Mouse (Mus musculus) forebrain, embryonic 12.5 days (tissue): ENCODE results near the gene Spint2. TPM values are rescaled to one million over a fixed set of nuclear protein-coding genes. Genes with fewer than 3 reads are reported as not detected.

Source experiments
- ATAC-seq: fragments of 200-750 bp; cut with Nextera tagmentation; 2 replicates; pipeline ENCODE4 v1.8.0; 2017; ENCODE audit warnings: moderate TSS enrichment; ENCODE audit not compliant: low FRiP score
- H3K27ac ChIP-seq: fragments of 300-500 bp; sonication (generic); 2 replicates; pipeline ENCODE4 v1.5.1; 2016; ENCODE audit warnings: mild to moderate bottlenecking
- H3K27me3 ChIP-seq: fragments of 300-500 bp; sonication (generic); 2 replicates; pipeline ENCODE4 v1.6.1; 2016; ENCODE audit warnings: mild to moderate bottlenecking
- H3K36me3 ChIP-seq: fragments of 300-500 bp; sonication (generic); replicated peaks from 2 replicates; pipeline ENCODE4 v1.6.1; 2016; ENCODE audit warnings: mild to moderate bottlenecking
- H3K4me1 ChIP-seq: fragments of 300-500 bp; sonication (generic); 2 replicates; pipeline ENCODE4 v1.6.1; 2016
- H3K4me2 ChIP-seq: fragments of 300-500 bp; sonication (generic); 2 replicates; pipeline ENCODE4 v1.6.1; 2016; ENCODE audit warnings: mild to moderate bottlenecking, moderate library complexity
- H3K4me3 ChIP-seq: fragments of 300-500 bp; sonication (generic); replicated peaks from 2 replicates; pipeline ENCODE4 v1.5.1; 2016; ENCODE audit warnings: mild to moderate bottlenecking
- H3K9ac ChIP-seq: fragments of 300-500 bp; sonication (generic); 2 replicates; pipeline ENCODE4 v1.6.1; 2016; ENCODE audit warnings: mild to moderate bottlenecking
- H3K9me3 ChIP-seq: fragments of 300-500 bp; sonication (generic); 2 replicates; pipeline ENCODE4 v1.6.1; 2016
- WGBS: fragments of 180-500 bp; shearing (Covaris S2); methylation state at CpG from one replicate; pipeline ENCODE4 v1.1.7; 2016; 5-methylcytosine and 5-hydroxymethylcytosine counted together
- polyA plus RNA-seq: library from polyadenylated mRNA; unstranded; fragments of >200 nt; fragmentation: Nextera tagmentation; extraction: Ambion mirVana; gene quantifications from 2 replicates; pipeline ENCODE4 v1.2.1, GENCODE M21; 2016

Gene Spint2
- polyA plus RNA-seq, 1 experiment from 2014 or later, result 42.2 TPM

DNA sequence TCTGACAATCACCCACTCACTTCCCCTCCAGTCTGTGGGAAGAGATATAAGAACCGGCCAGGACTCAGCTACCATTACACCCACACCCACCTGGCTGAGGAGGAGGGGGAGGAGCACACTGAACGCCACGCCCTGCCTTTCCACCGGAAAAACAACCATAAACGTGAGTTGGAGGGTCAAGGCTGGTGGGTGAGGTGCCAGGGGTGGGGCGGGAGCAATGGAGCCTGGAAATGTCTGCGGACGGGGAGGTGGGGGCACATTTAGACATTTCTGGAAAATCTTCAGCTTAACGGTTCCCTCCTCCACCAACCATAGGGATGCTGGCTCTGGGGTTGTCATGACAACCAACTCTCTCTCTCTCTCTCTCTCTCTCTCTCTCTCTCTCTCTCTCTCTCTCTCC is 31.3 kb upstream of the Spint2 start:
- ATAC-seq, result no peak
- Histone ChIP-seq H3K4me2 (peak overlapping the region; percentile 29), H3K36me3 (peaks cover 58% of the 10 kb centered on the region), H3K27me3 (no peaks in the 10 kb centered on the region), H3K4me3 (no peak overlapping the region), H3K9ac (0 out of 2 replicates have a peak overlapping the region, but pooled peaks have one; percentile 21), H3K4me1 (peaks cover 88% of the 10 kb centered on the region), H3K9me3 (no peaks in the 10 kb centered on the region), H3K27ac (peak overlapping the region; percentile 61)
- 22% methylated on average over 9 of the region's 9 CpGs for WGBS

DNA sequence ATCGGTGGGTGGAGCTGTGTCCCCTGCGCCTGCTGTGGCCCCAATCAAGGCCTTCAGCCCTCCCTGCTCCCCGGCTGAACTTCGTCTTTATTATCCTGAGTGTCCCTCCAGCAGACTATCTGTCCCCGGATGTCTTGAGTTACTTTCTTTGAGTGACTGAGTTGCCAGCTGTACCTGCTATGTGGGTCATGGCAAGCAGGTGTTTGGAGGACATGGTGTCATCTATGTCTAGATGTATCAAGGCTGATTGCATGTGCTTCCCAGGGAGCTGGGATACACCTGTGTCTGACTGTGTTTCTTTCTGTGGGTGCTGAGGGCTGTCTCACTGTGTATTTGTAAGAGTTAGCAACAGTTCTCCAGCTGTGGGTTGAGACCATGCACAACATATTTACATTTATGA is 28.0 kb upstream of the Spint2 start:
- H3K4me1 ChIP-seq, result peaks cover 86% of the 10 kb centered on the region
- H3K4me3 ChIP-seq, result peak overlapping the region; percentile 77
- peaks cover 43% of the 10 kb centered on the region for H3K36me3 ChIP-seq
- 10% methylated on average over 5 of the region's 5 CpGs for WGBS
- peak overlapping the region; percentile 94 for H3K4me2 ChIP-seq
- no peaks in the 10 kb centered on the region for H3K9me3 ChIP-seq
- peak overlapping the region; percentile 78 for H3K9ac ChIP-seq
- no peak for ATAC-seq
- peak overlapping the region; percentile 70; the same call in 1 of the 2 replicates for H3K27ac ChIP-seq
- H3K27me3 ChIP-seq, result no peaks in the 10 kb centered on the region

DNA sequence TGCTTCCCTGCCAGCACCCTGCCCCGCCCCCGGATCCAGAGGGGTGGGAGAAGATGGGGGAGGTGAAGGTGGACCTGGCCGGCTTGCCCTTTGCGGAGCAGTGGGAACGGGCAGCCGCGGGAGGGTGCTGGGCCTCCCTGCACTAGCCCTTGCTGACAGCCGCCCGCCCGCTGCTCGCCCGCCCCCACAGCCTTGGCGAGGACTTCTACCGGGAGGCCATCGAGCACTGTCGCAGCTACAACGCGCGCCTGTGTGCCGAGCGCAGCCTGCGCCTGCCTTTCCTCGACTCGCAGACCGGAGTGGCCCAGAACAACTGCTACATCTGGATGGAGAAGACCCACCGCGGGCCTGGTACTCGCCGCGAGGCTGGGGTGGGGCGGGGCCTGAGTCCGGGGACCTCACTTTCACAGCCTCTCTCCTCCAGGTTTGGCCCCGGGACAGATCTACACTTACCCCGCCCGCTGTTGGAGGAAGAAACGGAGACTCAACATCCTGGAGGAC is 27.6 kb upstream of the Spint2 start:
- no peaks in the 10 kb centered on the region for H3K27me3 ChIP-seq
- under 1% methylated on average over 36 of the region's 36 CpGs for WGBS
- no peak for ATAC-seq
- peak overlapping the region; percentile 78 for H3K9ac ChIP-seq
- peak overlapping the region; percentile 70 for H3K27ac ChIP-seq
- H3K9me3 ChIP-seq, result no peaks in the 10 kb centered on the region
- peak overlapping the region; percentile 94 for H3K4me2 ChIP-seq
- peaks cover 39% of the 10 kb centered on the region for H3K36me3 ChIP-seq
- H3K4me1 ChIP-seq, result peaks cover 86% of the 10 kb centered on the region
- H3K4me3 ChIP-seq, result peak overlapping the region; percentile 77

DNA sequence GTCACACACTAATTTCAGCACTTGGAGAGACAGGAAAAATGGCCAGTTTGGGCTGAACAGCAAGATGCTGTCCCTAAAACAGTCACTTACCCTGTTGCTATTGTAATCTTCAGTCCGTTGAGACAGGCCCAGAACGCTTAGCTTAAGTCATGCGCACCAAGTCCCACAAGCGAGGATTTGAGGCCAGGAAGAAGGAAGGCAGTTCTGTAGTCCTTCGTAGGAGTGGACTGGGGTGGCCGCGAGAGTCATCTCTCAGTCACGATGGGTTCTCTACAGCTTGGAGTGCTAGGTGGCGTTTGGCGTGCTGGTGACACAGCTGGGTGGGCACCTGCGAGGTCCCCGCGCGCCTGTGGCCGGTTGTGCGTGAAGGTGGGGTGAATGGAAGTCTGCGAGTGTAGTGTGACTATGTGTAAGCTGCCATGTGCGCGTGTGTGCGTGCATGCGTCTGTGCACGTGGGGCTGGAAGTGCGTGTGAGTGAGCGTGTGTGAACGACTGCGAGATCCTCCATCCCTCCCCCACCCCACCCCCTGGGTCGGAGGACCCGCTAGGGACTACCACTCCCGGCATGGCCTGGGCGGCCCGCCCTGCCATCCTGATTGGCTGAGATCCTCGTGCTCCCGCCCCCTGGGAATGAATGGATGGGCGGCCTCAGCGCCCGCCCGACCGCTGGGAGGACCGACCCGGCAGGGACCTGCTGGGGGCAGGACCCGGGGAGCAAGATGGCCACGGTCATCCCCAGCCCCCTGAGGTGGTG is 25.8 kb upstream of the Spint2 start:
- peak; percentile 74 for ATAC-seq
- Histone ChIP-seq H3K9me3 (no peaks in the 10 kb centered on the region), H3K4me3 (peak overlapping the region; percentile 77), H3K36me3 (peaks cover 28% of the 10 kb centered on the region), H3K27me3 (no peaks in the 10 kb centered on the region), H3K9ac (peak overlapping the region; percentile 78), H3K27ac (peak overlapping the region; percentile 90), H3K4me1 (peaks cover 70% of the 10 kb centered on the region), H3K4me2 (peak overlapping the region; percentile 94)
- WGBS, result 1% methylated on average over 42 of the region's 42 CpGs

DNA sequence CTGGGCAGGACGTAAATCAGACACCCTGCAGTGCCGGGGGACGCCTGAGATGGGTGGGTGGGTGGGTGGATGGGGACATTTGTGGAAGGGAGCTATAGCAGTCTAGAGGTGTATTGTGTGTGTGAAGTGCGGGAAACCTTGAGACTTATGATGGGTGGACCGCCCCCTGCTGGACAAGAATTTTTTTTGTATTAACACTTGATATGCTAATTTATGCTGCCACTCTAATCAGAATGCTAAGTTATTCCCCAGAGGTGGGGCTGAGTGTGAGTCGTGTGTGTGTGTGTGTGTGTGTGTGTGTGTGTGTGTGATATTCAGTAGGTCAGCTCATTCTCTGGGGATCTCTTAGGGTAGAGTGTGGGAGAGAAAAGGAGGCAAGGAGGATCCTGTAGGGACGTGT is 24.9 kb upstream of the Spint2 start:
- Histone ChIP-seq H3K4me1 (peaks cover 65% of the 10 kb centered on the region), H3K27ac (peak overlapping the region; percentile 90), H3K27me3 (no peaks in the 10 kb centered on the region), H3K4me2 (peak overlapping the region; percentile 94), H3K36me3 (peaks cover 19% of the 10 kb centered on the region), H3K4me3 (peak overlapping the region; percentile 77), H3K9ac (peak overlapping the region; percentile 88; the same call in 1 of the 2 replicates), H3K9me3 (no peaks in the 10 kb centered on the region)
- 14% methylated on average over 7 of the region's 7 CpGs for WGBS
- ATAC-seq, result no peak

DNA sequence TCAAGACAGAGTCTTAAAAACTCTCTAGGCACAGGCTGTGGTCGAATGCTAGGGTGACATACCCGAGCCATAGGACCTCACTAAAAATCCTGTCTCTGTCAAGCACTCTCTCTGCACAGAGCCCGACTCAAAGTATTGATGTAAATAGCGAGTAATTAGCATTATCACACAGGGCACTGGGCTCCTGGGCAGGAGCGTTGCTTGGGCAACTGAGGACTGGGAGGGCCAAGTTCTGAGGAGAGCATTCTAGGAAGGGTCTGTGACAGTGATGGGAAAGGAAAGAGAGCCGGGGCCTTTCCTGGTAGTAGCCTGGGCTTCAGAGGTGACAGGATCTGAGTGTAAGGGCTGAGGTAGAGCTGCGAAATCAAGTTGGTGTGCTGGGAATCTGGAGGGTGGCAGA is 24.4 kb upstream of the Spint2 start:
- ATAC-seq, result no peak
- Histone ChIP-seq H3K36me3 (peaks cover 14% of the 10 kb centered on the region), H3K4me3 (peak overlapping the region; percentile 77), H3K27me3 (no peaks in the 10 kb centered on the region), H3K4me1 (peaks cover 65% of the 10 kb centered on the region), H3K9ac (peak overlapping the region; percentile 88), H3K9me3 (no peaks in the 10 kb centered on the region), H3K27ac (peak overlapping the region; percentile 90), H3K4me2 (peak overlapping the region; percentile 94)
- 15% methylated on average over 7 of the region's 7 CpGs for WGBS

DNA sequence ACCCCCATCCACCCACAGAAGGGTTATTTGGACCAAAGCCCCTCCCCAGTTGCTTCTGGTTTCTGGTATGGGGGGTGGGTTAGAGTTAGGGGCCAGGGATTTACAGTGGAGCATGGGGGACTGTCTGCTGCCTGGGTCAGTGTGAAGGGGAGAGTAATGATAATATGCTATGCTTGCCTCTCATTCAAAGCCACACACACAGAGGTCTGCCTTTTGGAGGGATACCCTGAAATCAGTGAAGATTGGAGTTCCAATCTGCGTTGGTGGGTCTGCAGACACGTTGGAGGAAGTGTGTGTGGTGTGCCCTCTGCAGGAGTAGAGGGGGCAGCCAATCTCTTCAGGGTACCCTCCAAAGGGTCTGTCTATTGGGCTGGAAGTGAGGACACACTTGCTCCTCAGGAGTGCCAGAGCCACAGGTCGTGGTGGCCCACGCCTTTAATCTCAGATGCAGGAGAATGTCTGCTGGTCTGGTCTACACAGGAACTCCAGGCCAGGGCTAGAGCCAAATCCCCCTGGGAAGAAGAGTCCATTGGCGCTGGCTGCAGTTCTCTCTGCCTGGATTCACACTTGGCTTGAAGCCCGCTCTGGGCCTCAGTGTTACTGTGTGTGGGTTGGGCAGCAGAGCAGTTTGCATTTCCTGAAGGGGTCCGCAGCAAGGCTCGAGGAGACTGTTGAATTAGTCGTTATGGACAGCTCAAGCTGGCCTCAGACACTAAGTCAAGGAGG is 23.7 kb upstream of the Spint2 start:
- no peak for ATAC-seq
- peak overlapping the region; percentile 90 for H3K27ac ChIP-seq
- H3K4me3 ChIP-seq, result peak overlapping the region; percentile 77
- no peaks in the 10 kb centered on the region for H3K27me3 ChIP-seq
- peaks cover 62% of the 10 kb centered on the region for H3K4me1 ChIP-seq
- no peaks in the 10 kb centered on the region for H3K9me3 ChIP-seq
- peaks cover 7% of the 10 kb centered on the region; the same call in 1 of the 2 replicates for H3K36me3 ChIP-seq
- peak overlapping the region; percentile 88 for H3K9ac ChIP-seq
- WGBS, result 15% methylated on average over 9 of the region's 9 CpGs
- peak overlapping the region; percentile 94 for H3K4me2 ChIP-seq

DNA sequence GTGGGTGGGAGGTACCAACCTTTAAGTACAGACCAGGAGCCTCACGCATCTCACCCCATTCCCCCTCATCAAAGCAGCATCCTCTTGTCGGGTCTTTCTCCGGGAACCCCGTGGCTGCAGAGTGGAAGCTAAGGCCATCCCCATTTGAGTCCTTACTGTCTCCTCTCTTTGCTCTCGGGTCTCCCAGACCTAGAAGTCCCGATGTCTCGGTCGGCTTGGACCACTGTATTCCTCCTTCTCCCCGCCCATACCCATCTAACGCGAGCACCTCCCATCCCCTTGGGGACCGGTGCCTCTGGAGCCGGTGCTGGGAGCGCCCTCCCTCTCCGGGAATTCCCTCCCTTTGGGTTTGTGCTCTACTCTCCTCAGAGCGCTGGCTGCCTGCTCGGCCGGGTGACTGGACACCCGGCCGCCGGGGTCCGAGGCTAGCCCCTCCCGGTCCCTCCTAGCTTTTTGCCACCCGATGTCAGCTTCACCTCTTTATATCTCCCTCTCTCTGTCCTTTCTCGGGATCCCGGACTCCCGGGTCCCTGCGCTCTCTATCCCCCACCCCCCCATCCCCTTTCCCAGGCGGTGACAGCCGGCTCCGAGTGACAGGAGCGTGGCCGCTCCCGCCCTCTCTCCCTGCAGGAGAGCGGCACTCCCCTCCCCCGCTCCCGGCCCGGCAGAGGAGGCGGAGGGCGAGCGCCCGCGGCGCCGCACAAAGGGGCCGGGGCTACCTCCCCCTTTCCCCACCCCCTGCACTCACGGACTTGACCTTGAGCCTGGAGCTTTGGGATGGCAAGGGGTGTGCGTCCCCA is 23.0 kb upstream of the Spint2 start:
- Histone ChIP-seq H3K9ac (peak overlapping the region; percentile 88), H3K4me2 (peak overlapping the region; percentile 94), H3K27me3 (no peaks in the 10 kb centered on the region), H3K36me3 (peaks cover 1% of the 10 kb centered on the region; the same call in 1 of the 2 replicates), H3K4me3 (peak overlapping the region; percentile 77), H3K4me1 (peaks cover 54% of the 10 kb centered on the region), H3K27ac (peak overlapping the region; percentile 90), H3K9me3 (no peaks in the 10 kb centered on the region)
- WGBS, result under 1% methylated on average over 48 of the region's 48 CpGs
- ATAC-seq, result peak; percentile 24; the same call in 1 of the 2 replicates

DNA sequence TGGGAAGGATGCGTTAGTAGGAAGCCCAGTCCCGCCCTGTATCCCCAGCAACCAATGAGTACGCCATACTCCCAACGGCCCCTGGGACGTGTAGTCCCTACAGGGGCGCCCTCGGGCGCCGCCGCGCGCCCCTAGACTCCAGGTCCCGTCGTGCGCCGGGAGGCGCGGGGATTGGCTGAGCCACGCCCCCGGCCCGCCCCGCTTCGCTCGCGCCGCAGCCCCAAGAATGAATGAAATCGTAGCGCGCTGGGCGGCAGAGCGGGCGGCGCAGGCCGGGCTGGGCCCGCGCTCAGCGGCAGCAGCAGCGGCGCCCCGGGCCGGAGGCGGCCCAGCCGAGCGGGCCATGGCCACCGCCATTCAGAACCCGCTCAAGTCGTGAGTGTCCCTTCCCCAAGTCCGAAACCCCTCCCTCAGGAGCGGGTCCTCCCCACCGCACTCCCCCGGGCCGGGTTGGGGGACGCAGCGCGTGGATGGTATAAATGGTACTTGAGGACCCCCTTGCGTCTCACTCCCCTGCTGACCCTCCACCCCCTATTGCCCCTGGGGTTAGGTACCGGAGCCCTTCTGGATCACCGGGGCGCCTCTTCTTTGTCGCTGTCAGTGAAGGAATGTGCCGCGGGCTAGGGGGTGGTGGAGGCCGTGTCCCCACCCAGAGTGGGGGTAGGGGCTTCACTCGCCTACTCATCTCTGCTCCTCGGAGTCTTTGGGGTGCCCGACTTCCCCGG is 22.2 kb upstream of the Spint2 start, which contains the start of gene Dpf1:
Gene Dpf1, plus strand, starts transcription at position 214 of the 725 bp plus-strand sequence.
- Histone ChIP-seq H3K4me1 (peaks cover 46% of the 10 kb centered on the region), H3K27me3 (no peaks in the 10 kb centered on the region), H3K9me3 (no peaks in the 10 kb centered on the region), H3K36me3 (no peaks in the 10 kb centered on the region), H3K4me2 (peak within 1 kb of the TSS; percentile 94), H3K4me3 (peak within 1 kb of the TSS; percentile 77), H3K9ac (peak within 1 kb of the TSS; percentile 88), H3K27ac (peak within 1 kb of the TSS; percentile 90)
- under 1% methylated on average over 63 of the region's 67 CpGs for WGBS
- peak; percentile 88 for ATAC-seq

DNA sequence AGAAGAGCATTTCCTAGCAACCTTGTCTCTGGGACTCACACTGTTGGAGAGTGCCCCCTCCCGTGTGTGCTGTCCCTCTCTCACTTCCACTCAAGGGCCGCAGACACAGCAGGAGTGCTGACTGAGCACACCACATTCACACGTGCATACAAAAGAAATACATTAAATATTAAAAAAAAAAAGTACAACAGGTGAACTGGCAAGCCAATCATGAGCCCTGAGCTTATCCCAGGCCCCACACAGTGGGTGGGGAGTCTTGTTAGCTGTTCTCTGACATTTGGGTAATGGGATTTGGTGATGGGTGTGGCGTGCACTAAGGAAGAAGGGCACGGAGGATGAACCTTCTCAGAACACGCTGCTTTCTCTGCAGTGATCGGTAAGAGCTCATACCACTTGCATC is 20.9 kb upstream of the Spint2 start:
- peaks cover 36% of the 10 kb centered on the region for H3K4me1 ChIP-seq
- no peaks in the 10 kb centered on the region for H3K27me3 ChIP-seq
- WGBS, result 68% methylated on average over 7 of the region's 7 CpGs
- no peak overlapping the region for H3K9ac ChIP-seq
- H3K4me2 ChIP-seq, result no peak overlapping the region
- no peak overlapping the region for H3K27ac ChIP-seq
- no peak overlapping the region for H3K4me3 ChIP-seq
- H3K9me3 ChIP-seq, result no peaks in the 10 kb centered on the region
- no peaks in the 10 kb centered on the region for H3K36me3 ChIP-seq
- no peak for ATAC-seq

DNA sequence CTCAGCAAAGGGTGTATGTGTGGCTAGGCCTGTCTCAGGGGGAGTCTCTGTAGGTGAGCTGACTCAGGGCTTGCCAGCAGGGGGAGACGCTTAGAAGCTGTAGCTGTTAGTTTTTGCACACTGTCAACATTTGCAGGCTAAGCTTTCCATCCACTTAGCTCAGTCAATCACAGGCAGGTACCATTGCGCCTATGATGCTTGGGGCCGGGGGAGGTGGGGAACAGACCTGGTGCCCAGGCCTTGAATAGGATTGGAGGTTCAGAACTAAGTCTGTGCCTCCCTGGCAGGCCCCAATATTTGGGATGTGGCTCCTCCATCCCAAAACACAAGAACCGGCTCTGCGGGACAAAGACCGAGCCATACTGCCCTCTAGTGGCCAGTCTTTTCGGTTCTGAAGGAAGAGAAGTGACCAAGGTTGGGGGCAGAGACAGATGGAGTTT is 19.4 kb upstream of the Spint2 start:
- Histone ChIP-seq H3K9me3 (no peaks in the 10 kb centered on the region), H3K4me3 (0 out of 2 replicates have a peak overlapping the region, but pooled peaks have one; percentile 14)
- WGBS, result under 1% methylated on average over 7 of the region's 7 CpGs

More for the DNA sequence above, 19.4 kb upstream of the Spint2 start:
- H3K27me3 ChIP-seq, result no peaks in the 10 kb centered on the region
- no peaks in the 10 kb centered on the region for H3K36me3 ChIP-seq
- H3K4me1 ChIP-seq, result peaks cover 21% of the 10 kb centered on the region
- H3K4me2 ChIP-seq, result peak overlapping the region; percentile 39
- no peak for ATAC-seq
- H3K27ac ChIP-seq, result peak overlapping the region; percentile 59; the same call in 1 of the 2 replicates
- no peak overlapping the region for H3K9ac ChIP-seq
